Mouse (Mus musculus): Measurements from ENCODE around the gene Disc1. TPM values are rescaled to one million over a fixed set of nuclear protein-coding genes. Genes with fewer than 3 reads are reported as not detected.
A peak's percentile ranks its signal among the peaks of the same experiment; 100 is the strongest.

Gene Disc1
- total and polyA plus RNA-seq, 3 experiments = not detected

GRCm38 (mm10) chr8:125043394-125043793 is 10.6 kb upstream of the Disc1 start:
- H3K27me3 ChIP-seq (replicated peaks) = no peaks in the 10 kb centered on the region
- no peak overlapping the region for H3K27ac ChIP-seq (ENCODE audit: insufficient read depth, low read depth)
- H3K9me3 ChIP-seq (replicated peaks; ENCODE audit: low read length) = no peaks in the 10 kb centered on the region
- in situ Hi-C loops (cut with MboI; ENCODE audit: low pct_ligation_motif_present, low pct_unique_long_range_greater_than_20kb, low sequenced_read_pairs) = no loop called here
- peaks cover 5 to 25% of the 10 kb centered on the region in 2 experiments for H3K36me3 ChIP-seq (replicated peaks in 1 of 2; ENCODE audit: control insufficient read depth in 1 of 2, insufficient read depth in 1 of 2, low read length in 1 of 2)
- no peak for DNase-seq (ENCODE audit: extremely low read depth)
- TF ChIP-seq MYC (IDR thresholded peaks at IDR 0.05; ENCODE audit: low read depth, low read length) (no peak), BHLHE40 (IDR thresholded peaks at IDR 0.05; ENCODE audit: low read depth, low read length) (no peak), MAZ (IDR thresholded peaks at IDR 0.05; ENCODE audit: low read depth, low read length) (no peak)
- H3K4me2 ChIP-seq (ENCODE audit: insufficient read depth, low read depth, poor library complexity, severe bottlenecking) = no peak overlapping the region
- H3K4me1 ChIP-seq (ENCODE audit: control insufficient read depth in 1 of 2, insufficient read depth in 2 of 2) = peaks cover 0 to 2% of the 10 kb centered on the region in 2 experiments; a peak in 1 of 4 replicates
- H3K9ac ChIP-seq (ENCODE audit: insufficient read depth, low read depth) = no peak overlapping the region
- H3K79me2 ChIP-seq (replicated peaks; ENCODE audit: control insufficient read depth, extremely low read depth, insufficient read depth, poor library complexity, severe bottlenecking) = no peaks in the 10 kb centered on the region
- dilution Hi-C loops (cut with MboI; ENCODE audit: extremely low pct_ligation_motif_present, extremely low pct_unique_long_range_greater_than_20kb, low sequenced_read_pairs) = no loop called here
- no peak overlapping the region for H3K4me3 ChIP-seq (replicated peaks in 1 of 3; ENCODE audit: low read depth in 2 of 3, low read length in 2 of 3, poor library complexity in 1 of 3)

DNA sequence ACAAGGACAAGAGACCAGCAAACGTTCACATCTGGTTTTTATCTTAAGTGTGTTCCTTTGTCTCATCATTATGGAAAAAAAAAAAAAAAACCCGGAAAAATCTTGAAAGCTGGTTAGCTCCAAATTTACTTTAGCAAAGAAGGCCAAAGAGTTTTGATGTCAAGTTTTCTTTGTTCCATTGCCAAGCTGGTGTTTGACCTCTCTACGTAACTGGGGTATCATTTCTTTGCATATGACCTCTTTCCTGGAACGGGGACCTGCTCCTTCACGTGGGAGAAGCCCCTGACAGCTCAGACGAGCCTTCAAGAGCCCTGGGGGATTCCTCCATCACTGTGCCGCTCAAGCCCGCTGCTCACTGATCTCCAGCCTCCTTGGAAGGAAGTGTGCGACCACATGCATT is 10.1 kb upstream of the Disc1 start:
- no peak overlapping the region for H3K9ac ChIP-seq (ENCODE audit: insufficient read depth, low read depth)
- no peaks in the 10 kb centered on the region for H3K79me2 ChIP-seq (replicated peaks; ENCODE audit: control insufficient read depth, extremely low read depth, insufficient read depth, poor library complexity, severe bottlenecking)
- H3K9me3 ChIP-seq (replicated peaks; ENCODE audit: low read length) = no peaks in the 10 kb centered on the region
- H3K27me3 ChIP-seq (replicated peaks) = no peaks in the 10 kb centered on the region
- TF ChIP-seq MAX (IDR thresholded peaks at IDR 0.05; ENCODE audit: low read length) (no peak), TCF12 (IDR thresholded peaks at IDR 0.05; ENCODE audit: low read depth, low read length) (no peak), JUND (conservative IDR thresholded peaks at IDR 0.05; ENCODE audit: low read depth, low read length) (no peak), IRF4 (IDR thresholded peaks at IDR 0.05; ENCODE audit: low read depth, low read length) (no peak), EP300 (IDR thresholded peaks at IDR 0.05; ENCODE audit: low read length) (no peak), RAD21 (IDR thresholded peaks at IDR 0.05; ENCODE audit: low read depth, low read length) (no peak), RCOR1 (conservative IDR thresholded peaks at IDR 0.05; ENCODE audit: low read depth, low read length) (no peak)
- H3K27ac ChIP-seq (ENCODE audit: insufficient read depth, low read depth) = no peak overlapping the region
- no peak overlapping the region for H3K4me3 ChIP-seq (replicated peaks in 1 of 3; ENCODE audit: low read depth in 2 of 3, low read length in 2 of 3, poor library complexity in 1 of 3)
- no peak for DNase-seq (ENCODE audit: extremely low read depth)
- dilution Hi-C loops (cut with MboI; ENCODE audit: extremely low pct_ligation_motif_present, extremely low pct_unique_long_range_greater_than_20kb, low sequenced_read_pairs) = no loop called here
- H3K36me3 ChIP-seq (replicated peaks in 1 of 2; ENCODE audit: control insufficient read depth in 1 of 2, insufficient read depth in 1 of 2, low read length in 1 of 2) = peaks cover under 1 to 20% of the 10 kb centered on the region in 2 experiments
- H3K4me2 ChIP-seq (ENCODE audit: insufficient read depth, low read depth, poor library complexity, severe bottlenecking) = no peak overlapping the region
- in situ Hi-C loops (cut with MboI; ENCODE audit: low pct_ligation_motif_present, low pct_unique_long_range_greater_than_20kb, low sequenced_read_pairs) = no loop called here
- H3K4me1 ChIP-seq (ENCODE audit: control insufficient read depth in 1 of 2, insufficient read depth in 2 of 2) = peaks cover 0 to 2% of the 10 kb centered on the region in 2 experiments; a peak in 1 of 4 replicates

DNA sequence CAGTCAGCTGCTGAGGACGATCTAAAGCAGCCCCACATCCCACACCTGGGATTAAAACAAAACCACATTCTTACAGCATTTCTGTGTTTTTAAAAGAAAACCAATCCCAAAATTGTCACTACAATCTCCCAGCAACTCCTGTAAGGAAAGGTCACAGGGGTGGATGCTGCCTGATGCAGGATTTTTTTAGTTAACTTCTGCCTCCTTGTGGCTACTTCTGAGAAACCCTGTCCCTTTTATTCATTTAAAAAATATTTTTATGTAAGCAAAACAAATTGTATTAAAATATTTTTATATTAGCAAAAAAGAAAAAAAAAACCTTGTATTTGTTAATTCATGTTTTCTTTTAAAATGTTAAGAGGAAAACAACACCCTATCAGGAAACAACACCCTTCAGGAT is 8.2 kb upstream of the Disc1 start:
- H3K4me2 ChIP-seq (ENCODE audit: insufficient read depth, low read depth, poor library complexity, severe bottlenecking) = no peak overlapping the region
- no peak overlapping the region for H3K4me3 ChIP-seq (replicated peaks in 1 of 3; ENCODE audit: low read depth in 2 of 3, low read length in 2 of 3, poor library complexity in 1 of 3)
- no peak for DNase-seq (ENCODE audit: extremely low read depth)
- H3K4me1 ChIP-seq (ENCODE audit: control insufficient read depth in 1 of 2, insufficient read depth in 2 of 2) = peaks cover 0 to 2% of the 10 kb centered on the region in 2 experiments; a peak in 1 of 4 replicates
- in situ Hi-C loops (cut with MboI; ENCODE audit: low pct_ligation_motif_present, low pct_unique_long_range_greater_than_20kb, low sequenced_read_pairs) (no loop called here), dilution Hi-C loops (cut with MboI; ENCODE audit: extremely low pct_ligation_motif_present, extremely low pct_unique_long_range_greater_than_20kb, low sequenced_read_pairs) (no loop called here)
- H3K27me3 ChIP-seq (replicated peaks) = no peaks in the 10 kb centered on the region
- H3K36me3 ChIP-seq (replicated peaks in 1 of 2; ENCODE audit: control insufficient read depth in 1 of 2, insufficient read depth in 1 of 2, low read length in 1 of 2) = peaks cover 0 to 2% of the 10 kb centered on the region in 2 experiments
- no peak overlapping the region for H3K27ac ChIP-seq (ENCODE audit: insufficient read depth, low read depth)
- no peaks in the 10 kb centered on the region for H3K9me3 ChIP-seq (replicated peaks; ENCODE audit: low read length)
- H3K79me2 ChIP-seq (replicated peaks; ENCODE audit: control insufficient read depth, extremely low read depth, insufficient read depth, poor library complexity, severe bottlenecking) = no peaks in the 10 kb centered on the region
- no peak overlapping the region for H3K9ac ChIP-seq (ENCODE audit: insufficient read depth, low read depth)
- no peak for TF ChIP-seq POLR2AphosphoS2 (IDR thresholded peaks at IDR 0.05; ENCODE audit: low read depth, low read length)
- no peak for TF ChIP-seq PAX5 (IDR thresholded peaks at IDR 0.05; ENCODE audit: low read length)
- no peak for TF ChIP-seq TBP (conservative IDR thresholded peaks at IDR 0.05; ENCODE audit: low read depth, low read length)
- TF ChIP-seq ELF1 (IDR thresholded peaks at IDR 0.05; ENCODE audit: low read depth, low read length) = no peak
- no peak for TF ChIP-seq ETS1 (conservative IDR thresholded peaks at IDR 0.05; ENCODE audit: low read depth, low read length)
- TF ChIP-seq USF1 (IDR thresholded peaks at IDR 0.05; ENCODE audit: low read depth, low read length) = no peak
- no peak for TF ChIP-seq MAFK (IDR thresholded peaks at IDR 0.05; ENCODE audit: insufficient replicate concordance, low read length)
- no peak for TF ChIP-seq IRF4 (IDR thresholded peaks at IDR 0.05; ENCODE audit: low read depth, low read length)
- peak; percentile 27 for TF ChIP-seq RAD21 (IDR thresholded peaks at IDR 0.05; ENCODE audit: low read depth, low read length)
- no peak for TF ChIP-seq ZC3H11A (IDR thresholded peaks at IDR 0.05; ENCODE audit: low read depth, low read length)
- TF ChIP-seq EP300 (IDR thresholded peaks at IDR 0.05; ENCODE audit: low read length) = no peak
- TF ChIP-seq CTCF (conservative IDR thresholded peaks at IDR 0.05 in 1 of 2, IDR thresholded peaks at IDR 0.05 in 1 of 2; ENCODE audit: low read depth in 2 of 2, low read length in 2 of 2) = peak in 1 of 2 experiments; percentile 38; a peak in 2 of 4 replicates
- TF ChIP-seq ZNF384 (IDR thresholded peaks at IDR 0.05; ENCODE audit: low read depth, low read length) = no peak
- no peak for TF ChIP-seq MAZ (IDR thresholded peaks at IDR 0.05; ENCODE audit: low read depth, low read length)
- TF ChIP-seq MEF2A (IDR thresholded peaks at IDR 0.05; ENCODE audit: borderline replicate concordance, low read depth, low read length) = no peak
- no peak for TF ChIP-seq HCFC1 (IDR thresholded peaks at IDR 0.05; ENCODE audit: low read depth, low read length)
- no peak for TF ChIP-seq NELFE (IDR thresholded peaks at IDR 0.05; ENCODE audit: low read depth, low read length)
- TF ChIP-seq MAX (IDR thresholded peaks at IDR 0.05; ENCODE audit: low read length) = no peak
